Mouse (Mus musculus) bone marrow, adult 2 months (tissue): ENCODE results near the gene Pou2f1. TPM values are rescaled to one million over a fixed set of nuclear protein-coding genes. Genes with fewer than 3 reads are reported as not detected.

Experiments
- H3K27ac ChIP-seq: fragments of 200-500 bp; 2 replicates; pipeline ENCODE4 v1.5.1; 2012; ENCODE audit warnings: low read depth, mild to moderate bottlenecking, control low read depth, inconsistent platforms, low read length; ENCODE audit not compliant: control insufficient read depth, poor library complexity, insufficient read depth
- H3K4me1 ChIP-seq: fragments of 200-500 bp; 2 replicates; pipeline ENCODE4 v1.6.1; 2011; ENCODE audit warnings: low read length; ENCODE audit not compliant: control insufficient read depth, insufficient read depth
- H3K4me3 ChIP-seq: fragments of 200-500 bp; replicated peaks from 2 replicates; pipeline ENCODE3; 2011; ENCODE audit warnings: mild to moderate bottlenecking, low read depth, low read length, control low read depth; ENCODE audit not compliant: control insufficient read depth
- CTCF ChIP-seq: fragments of 200-500 bp; IDR thresholded peaks from 2 replicates; pipeline ENCODE4 v1.5.1; 2011; ENCODE audit warnings: low read length, control low read depth; ENCODE audit not compliant: control insufficient read depth, insufficient read depth
- POLR2A ChIP-seq: fragments of 200-500 bp; IDR thresholded peaks from 2 replicates; pipeline ENCODE4 v1.6.1; 2011; ENCODE audit warnings: low read depth, mild to moderate bottlenecking, control low read depth, low read length, borderline replicate concordance; ENCODE audit not compliant: control insufficient read depth
- WGBS: fragments of 180-500 bp; shearing (Covaris S2); methylation state at CpG from one replicate; pipeline ENCODE4 v1.1.7; 2018; 5-methylcytosine and 5-hydroxymethylcytosine counted together
- polyA plus RNA-seq: library from polyadenylated mRNA; stranded (reverse); fragments of >200 nt; gene quantifications from 2 replicates; pipeline ENCODE4 v1.2.4, GENCODE M21; 2011; ENCODE audit warnings: low replicate concordance; ENCODE audit not compliant: missing spikeins, insufficient read depth, insufficient read length

Gene Pou2f1
- polyA plus RNA-seq, 1 experiment = 9.1 TPM

DNA sequence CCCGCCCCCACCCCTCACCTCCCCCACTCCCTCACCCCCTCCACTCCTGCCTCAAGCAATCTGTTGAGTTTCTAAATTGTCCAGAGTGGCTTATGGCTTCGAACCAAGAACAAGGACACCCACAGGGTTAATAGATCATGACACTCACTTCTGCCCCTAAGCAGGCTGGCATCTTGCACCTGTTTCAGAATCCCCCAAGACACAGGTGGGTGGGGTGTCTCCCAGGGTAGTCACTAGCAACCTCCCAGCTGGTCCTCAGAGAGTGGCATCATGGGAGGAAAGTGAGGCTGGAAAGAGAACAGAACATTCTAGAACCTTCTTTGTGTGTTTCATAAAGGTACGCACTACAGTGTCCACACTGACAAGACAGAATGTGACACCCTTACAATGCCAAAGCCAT, 158.9 kb downstream of the Pou2f1 start:
- no peak for TF ChIP-seq POLR2A
- TF ChIP-seq CTCF = no peak
- WGBS = 37% methylated on average over 3 of the region's 3 CpGs
- no peak overlapping the region for H3K4me3 ChIP-seq
- no peak overlapping the region for H3K27ac ChIP-seq
- H3K4me1 ChIP-seq = no peaks in the 10 kb centered on the region; the same call in 1 of the 2 replicates

DNA sequence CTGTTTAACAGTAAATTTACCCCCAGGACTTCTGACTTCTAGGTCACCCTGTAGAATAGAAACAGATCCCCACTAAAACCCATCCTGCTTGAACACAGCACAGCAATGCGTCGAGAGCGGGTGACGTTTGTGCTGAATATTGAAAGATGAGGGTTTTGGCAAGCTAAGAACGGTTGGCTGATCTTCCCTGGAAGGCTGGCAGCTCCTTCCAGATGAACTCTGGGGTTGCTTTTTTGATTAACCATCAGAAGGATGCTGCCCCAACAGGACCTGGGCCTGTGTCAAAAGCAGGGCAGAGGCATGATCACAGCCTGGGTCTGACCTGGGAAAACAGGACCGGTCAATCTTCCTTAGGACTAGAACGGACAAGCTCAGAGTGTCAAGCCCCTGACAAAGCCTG, 160.3 kb downstream of the Pou2f1 start:
- H3K27ac ChIP-seq = no peak overlapping the region
- TF ChIP-seq CTCF (no peak), POLR2A (no peak)
- WGBS = 95% methylated on average over 7 of the region's 7 CpGs
- H3K4me1 ChIP-seq = no peaks in the 10 kb centered on the region; the same call in 1 of the 2 replicates
- H3K4me3 ChIP-seq = no peak overlapping the region

DNA sequence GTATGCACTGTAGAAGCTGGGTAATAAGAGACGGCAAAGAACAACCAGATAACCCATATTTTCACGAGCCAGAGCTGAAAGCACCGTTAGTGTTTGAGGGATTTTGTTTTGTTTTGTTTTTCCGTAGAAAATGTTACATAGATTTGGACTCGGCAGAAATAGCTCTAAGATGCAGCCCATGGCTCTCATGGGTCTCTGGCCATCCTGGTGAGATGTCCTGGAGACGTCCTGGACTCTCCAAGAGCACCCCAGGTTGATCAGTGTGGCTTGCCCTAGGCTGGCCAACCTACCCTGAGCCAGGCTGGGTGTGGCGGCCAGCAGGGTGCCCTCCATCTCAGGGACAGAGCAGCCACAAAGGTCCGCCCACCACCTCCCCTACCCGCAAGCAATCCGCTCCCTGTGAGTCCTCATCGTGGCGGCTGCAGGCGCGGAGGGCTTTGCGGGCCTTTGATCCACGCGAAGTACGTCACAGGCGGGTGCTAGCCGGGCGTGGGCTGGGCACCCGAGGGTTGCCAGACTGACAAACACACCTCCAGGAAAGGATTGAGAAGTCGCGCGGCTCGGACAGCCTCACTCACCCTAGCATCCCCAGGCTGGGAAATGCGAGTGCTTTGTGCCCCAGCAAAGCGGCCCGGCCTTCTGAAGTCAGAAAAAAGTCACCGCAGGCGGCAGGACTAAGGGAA, 161.8 kb downstream of the Pou2f1 start:
- Histone ChIP-seq H3K4me3 (no peak overlapping the region), H3K27ac (no peak overlapping the region), H3K4me1 (no peaks in the 10 kb centered on the region; the same call in 1 of the 2 replicates)
- WGBS = 16% methylated on average over 31 of the region's 31 CpGs
- TF ChIP-seq POLR2A (no peak), CTCF (no peak)

DNA sequence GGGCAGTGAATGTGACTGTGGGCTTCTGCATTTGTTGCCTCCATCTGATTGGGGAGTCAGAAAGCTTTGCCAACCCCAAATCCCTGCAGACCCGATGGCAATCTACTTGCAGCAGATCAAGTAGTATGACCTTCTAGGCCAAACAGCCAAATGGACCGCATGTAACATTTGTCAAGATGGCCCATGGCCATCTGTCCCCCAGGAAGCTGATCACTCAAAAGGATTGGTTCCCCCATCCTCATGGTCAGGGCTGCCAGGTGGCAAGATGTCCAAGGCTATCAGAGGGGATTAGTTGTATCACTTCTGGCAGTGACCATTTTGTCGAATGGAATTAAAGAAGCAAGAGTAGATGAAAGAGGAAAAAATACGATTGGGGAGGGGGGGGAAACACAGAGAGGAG, 163.3 kb downstream of the Pou2f1 start:
- 77% methylated on average over 4 of the region's 4 CpGs for WGBS
- Histone ChIP-seq H3K4me1 (no peaks in the 10 kb centered on the region), H3K27ac (no peak overlapping the region), H3K4me3 (no peak overlapping the region)
- no peak for TF ChIP-seq CTCF

DNA sequence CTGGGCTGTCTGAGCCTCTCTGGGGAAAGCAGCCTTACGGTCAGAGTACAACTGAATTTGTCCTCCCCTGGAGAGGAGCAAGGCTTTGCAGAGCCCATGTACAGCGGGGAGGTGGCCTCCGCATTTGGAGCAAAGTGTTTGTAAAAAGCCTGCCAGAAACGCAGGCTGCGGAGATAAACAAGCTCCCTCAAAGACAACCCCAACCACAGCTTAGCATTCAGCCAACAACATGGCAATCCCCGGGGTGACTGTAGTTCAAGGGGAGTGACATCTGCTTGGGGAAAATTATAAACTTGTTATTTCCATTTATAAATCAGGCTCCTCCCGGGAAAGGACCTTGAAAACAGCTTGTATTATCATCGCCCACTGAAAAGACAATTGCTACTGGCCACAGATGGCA, 164.9 kb downstream of the Pou2f1 start:
- H3K27ac ChIP-seq = no peak overlapping the region

DNA sequence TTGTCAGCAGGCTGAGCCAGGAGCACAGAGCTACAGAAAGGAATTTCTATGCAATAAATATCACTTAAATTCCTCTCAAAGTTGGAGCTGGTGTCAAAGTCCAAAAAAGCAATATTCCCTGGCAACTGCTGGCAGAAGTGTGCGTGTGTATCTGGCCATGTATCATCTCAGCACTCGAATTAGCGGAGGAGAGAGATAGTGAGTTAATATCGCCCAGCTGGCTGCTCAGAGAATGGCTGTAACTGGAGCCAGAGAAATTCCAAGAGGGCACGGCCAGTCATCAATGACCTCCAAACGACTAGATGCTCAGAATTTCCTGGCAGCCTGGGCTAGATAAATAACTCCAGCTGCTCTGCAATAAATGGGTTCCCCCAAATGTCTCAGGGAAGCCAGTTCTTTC, 166.0 kb downstream of the Pou2f1 start:
- Histone ChIP-seq H3K27ac (no peak overlapping the region), H3K4me1 (no peaks in the 10 kb centered on the region)

More for the DNA sequence above, 164.9 kb downstream of the Pou2f1 start:
- TF ChIP-seq POLR2A = no peak
- TF ChIP-seq CTCF = no peak
- Histone ChIP-seq H3K4me1 (no peaks in the 10 kb centered on the region), H3K4me3 (no peak overlapping the region)
- WGBS = 76% methylated on average over 8 of the region's 8 CpGs

DNA sequence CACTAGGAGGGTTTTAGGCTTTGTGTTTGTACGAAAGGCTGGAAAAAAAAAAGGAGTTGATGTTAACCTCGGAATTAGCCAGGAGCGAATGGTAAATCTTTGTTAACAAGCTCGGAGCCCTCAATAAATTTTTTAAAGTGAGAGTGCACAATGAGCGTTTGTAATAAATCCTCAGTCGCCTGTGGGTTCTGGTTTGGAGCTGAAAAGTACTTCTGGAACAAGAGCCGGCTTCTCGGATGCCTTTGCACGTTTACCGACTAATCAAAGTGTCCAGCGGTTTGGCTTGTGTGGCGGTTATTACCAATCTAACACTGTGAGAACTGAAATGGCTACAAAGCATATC, 167.9 kb downstream of the Pou2f1 start:
- no peak overlapping the region for H3K27ac ChIP-seq
- no peak overlapping the region for H3K4me3 ChIP-seq
- no peaks in the 10 kb centered on the region; the same call in 1 of the 2 replicates for H3K4me1 ChIP-seq
- no peak for TF ChIP-seq CTCF
- TF ChIP-seq POLR2A = no peak
- 80% methylated on average over 12 of the region's 12 CpGs for WGBS

More for the DNA sequence above, 166.0 kb downstream of the Pou2f1 start:
- no peak overlapping the region for H3K4me3 ChIP-seq
- WGBS = 80% methylated on average over 6 of the region's 6 CpGs
- no peak for TF ChIP-seq POLR2A
- no peak for TF ChIP-seq CTCF

DNA sequence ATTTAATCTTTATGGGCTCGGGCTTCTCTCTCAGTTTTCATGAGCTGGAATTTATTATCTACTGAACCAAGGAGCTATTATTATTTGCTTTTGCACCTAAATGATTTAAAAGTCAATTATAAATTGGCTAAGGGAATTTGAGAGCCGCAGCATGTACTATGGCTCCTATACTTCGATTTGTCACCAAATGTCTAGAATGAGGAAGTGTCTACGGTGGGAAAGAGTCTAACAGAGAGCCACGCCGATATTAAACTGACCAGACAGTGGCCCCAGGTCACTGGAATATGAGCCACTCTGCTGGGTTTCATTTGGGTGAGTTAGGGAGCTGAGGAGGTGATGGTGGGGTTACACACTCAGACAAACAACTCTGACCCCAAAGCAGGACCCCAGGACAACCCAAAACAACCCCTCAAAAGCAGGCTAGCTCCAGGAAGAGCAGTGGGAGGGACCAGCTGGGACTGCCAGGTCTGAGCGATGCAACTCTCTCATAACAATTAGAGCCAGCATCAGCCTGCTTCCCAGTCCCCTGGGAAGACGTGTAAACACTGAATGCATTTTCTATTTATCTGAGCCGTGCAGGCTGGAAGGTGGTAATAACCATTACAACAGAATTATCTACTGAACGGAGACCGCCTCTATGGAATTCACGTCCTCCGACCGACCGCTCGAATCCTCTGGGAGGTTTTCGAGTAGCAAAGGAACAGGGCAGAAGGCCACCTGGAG, 168.4 kb downstream of the Pou2f1 start:
- no peak overlapping the region for H3K4me3 ChIP-seq
- no peak overlapping the region for H3K27ac ChIP-seq
- no peaks in the 10 kb centered on the region; the same call in 1 of the 2 replicates for H3K4me1 ChIP-seq
- TF ChIP-seq CTCF = no peak
- TF ChIP-seq POLR2A = no peak
- WGBS = 51% methylated on average over 17 of the region's 17 CpGs

DNA sequence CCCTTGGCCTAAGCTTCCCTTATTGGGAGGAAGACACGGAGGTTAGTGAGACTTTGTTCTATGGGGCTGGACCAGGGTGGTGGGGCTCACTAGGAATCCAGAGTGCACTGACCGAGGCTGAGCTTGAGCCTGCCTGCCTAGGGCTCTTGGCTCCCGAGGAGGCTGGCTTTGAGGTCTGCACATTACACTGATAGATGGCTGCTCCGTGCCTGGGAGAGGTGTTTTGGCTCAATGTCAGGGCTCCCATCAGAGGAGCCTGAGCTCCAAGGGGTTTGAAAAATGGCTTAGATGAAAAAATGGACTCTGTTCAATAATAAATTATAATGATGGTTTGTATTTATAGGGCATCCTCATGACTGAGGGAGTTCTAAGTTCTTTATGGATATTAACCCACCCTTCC, 169.2 kb downstream of the Pou2f1 start:
- H3K4me1 ChIP-seq = no peaks in the 10 kb centered on the region; the same call in 1 of the 2 replicates
- WGBS = 65% methylated on average over 4 of the region's 4 CpGs
- no peak overlapping the region for H3K4me3 ChIP-seq
- no peak for TF ChIP-seq POLR2A
- no peak overlapping the region for H3K27ac ChIP-seq
